Mouse (Mus musculus): ENCODE results near the gene Lss.

Lss gene

GRCm38 (mm10) chr10:76531375-76531774, at the start of gene Lss:
Gene Lss, plus strand, starts transcription at chr10:76531588.
- ATAC-seq (ENCODE audit: low TSS enrichment): peak; percentile 99

- ATAC-seq (ENCODE audit: low TSS enrichment): no peak
Measured at GRCm38 (mm10) chr10:76486302-76486701, 45.1 kb upstream of the Lss start.

- ATAC-seq (ENCODE audit: low TSS enrichment): no peak
Measured at GRCm38 (mm10) chr10:76488265-76488664, 43.1 kb upstream of the Lss start.

GRCm38 (mm10) chr10:76489205-76489604, 42.2 kb upstream of the Lss start:
- ATAC-seq (ENCODE audit: low TSS enrichment): no peak

GRCm38 (mm10) chr10:76493527-76493926, 37.9 kb upstream of the Lss start:
- peak; percentile 50; the same call in 1 of the 2 replicates for ATAC-seq (ENCODE audit: low TSS enrichment)

- ATAC-seq (ENCODE audit: low TSS enrichment): 0 out of 2 replicates have a peak, but pooled peaks have one; percentile 16
Measured at GRCm38 (mm10) chr10:76495501-76495900, 35.9 kb upstream of the Lss start.

GRCm38 (mm10) chr10:76496366-76496765, 35.0 kb upstream of the Lss start:
- 0 out of 2 replicates have a peak, but pooled peaks have one; percentile 4 for ATAC-seq (ENCODE audit: low TSS enrichment)

- no peak for ATAC-seq (ENCODE audit: low TSS enrichment)
Measured at GRCm38 (mm10) chr10:76497522-76497921, 33.9 kb upstream of the Lss start.

- ATAC-seq (ENCODE audit: low TSS enrichment): no peak
Measured at GRCm38 (mm10) chr10:76504271-76504943, 27.0 kb upstream of the Lss start.

GRCm38 (mm10) chr10:76505865-76506264, 25.5 kb upstream of the Lss start:
- ATAC-seq (ENCODE audit: low TSS enrichment): no peak

GRCm38 (mm10) chr10:76512965-76513583, 18.3 kb upstream of the Lss start:
- no peak for ATAC-seq (ENCODE audit: low TSS enrichment)

GRCm38 (mm10) chr10:76530922-76531321, 466 bp upstream of the Lss start:
- peak; percentile 29 for ATAC-seq (ENCODE audit: low TSS enrichment)

GRCm38 (mm10) chr10:76531828-76532227, 440 bp downstream of the Lss start:
- peak; percentile 28 for ATAC-seq (ENCODE audit: low TSS enrichment)

- no peak for ATAC-seq (ENCODE audit: low TSS enrichment)
Measured at GRCm38 (mm10) chr10:76535526-76535925, 4.1 kb downstream of the Lss start.

GRCm38 (mm10) chr10:76537619-76538018, 6.2 kb downstream of the Lss start:
- no peak for ATAC-seq (ENCODE audit: low TSS enrichment)

GRCm38 (mm10) chr10:76541336-76542085, 10.1 kb downstream of the Lss start:
- no peak for ATAC-seq (ENCODE audit: low TSS enrichment)

GRCm38 (mm10) chr10:76542636-76543375, 11.4 kb downstream of the Lss start:
- ATAC-seq (ENCODE audit: low TSS enrichment): no peak

GRCm38 (mm10) chr10:76546566-76546965, 15.2 kb downstream of the Lss start:
- ATAC-seq (ENCODE audit: low TSS enrichment): no peak

- ATAC-seq (ENCODE audit: low TSS enrichment): no peak
Measured at GRCm38 (mm10) chr10:76548218-76548617, 16.8 kb downstream of the Lss start.

- no peak for ATAC-seq (ENCODE audit: low TSS enrichment)
Measured at GRCm38 (mm10) chr10:76550458-76550857, 19.1 kb downstream of the Lss start.

- ATAC-seq (ENCODE audit: low TSS enrichment): no peak
Measured at GRCm38 (mm10) chr10:76551556-76551955, 20.2 kb downstream of the Lss start.

- ATAC-seq (ENCODE audit: low TSS enrichment): no peak
Measured at GRCm38 (mm10) chr10:76554061-76554460, 22.7 kb downstream of the Lss start.

Data from frontal cortex, adult (tissue).